Mouse (Mus musculus) midbrain, embryonic 10.5 days (tissue): ENCODE measurements at regions not wholly inside any gene's neighbourhood (a gene's known extent, or its start where the extent isn't known, plus 50 kb on each side); places are given as distances from the start of the nearest gene placed in this dataset.

Experiments
- DNase-seq: peaks from one replicate; pipeline ENCODE4 v3.0.0-alpha.2; 2017; ENCODE audit warnings: low spot score
- H3K27ac ChIP-seq: fragments of 300-500 bp; sonication (generic); replicated peaks from 2 replicates; pipeline ENCODE4 v1.5.1; 2016; ENCODE audit warnings: mild to moderate bottlenecking
- H3K27me3 ChIP-seq: fragments of 300-500 bp; sonication (generic); 2 replicates; pipeline ENCODE4 v1.6.1; 2016; ENCODE audit warnings: low read depth, mild to moderate bottlenecking; ENCODE audit not compliant: poor library complexity, severe bottlenecking
- H3K36me3 ChIP-seq: fragments of 300-500 bp; sonication (generic); 2 replicates; pipeline ENCODE4 v1.6.1; 2016; ENCODE audit warnings: mild to moderate bottlenecking, moderate library complexity
- H3K4me1 ChIP-seq: fragments of 300-500 bp; sonication (generic); 2 replicates; pipeline ENCODE4 v1.6.1; 2016
- H3K4me3 ChIP-seq: fragments of 300-500 bp; sonication (generic); 2 replicates; pipeline ENCODE4 v1.5.1; 2016; ENCODE audit warnings: mild to moderate bottlenecking, moderate library complexity
- H3K9me3 ChIP-seq: fragments of 300-500 bp; sonication (generic); replicated peaks from 2 replicates; pipeline ENCODE4 v1.6.1; 2016; ENCODE audit warnings: mild to moderate bottlenecking
- WGBS: fragments of 180-500 bp; shearing (Covaris S2); methylation state at CpG from one replicate; pipeline ENCODE4 v1.1.7; 2016; 5-methylcytosine and 5-hydroxymethylcytosine counted together

DNA sequence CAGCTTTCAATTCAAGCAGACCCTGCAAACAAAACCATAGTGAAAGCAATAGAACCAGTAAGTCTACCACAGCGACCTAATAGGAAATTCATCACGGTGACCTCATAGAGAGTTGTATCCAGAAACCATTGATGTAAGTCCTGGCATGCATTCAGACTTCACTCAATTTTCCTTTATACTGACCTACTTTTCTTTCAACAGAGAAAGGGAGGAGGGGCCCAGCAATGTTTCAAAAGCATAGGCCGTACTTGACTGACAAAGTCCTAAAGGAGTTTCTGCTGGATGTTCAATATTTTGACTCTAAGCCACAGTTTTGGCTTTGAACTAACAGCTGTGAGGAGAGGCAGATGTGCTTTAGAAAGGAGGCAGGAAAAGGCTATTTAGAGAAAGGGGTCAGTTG is 88.4 kb downstream of the AI593442 start:
- no peak for DNase-seq
- WGBS, result 79% methylated on average over 3 of the region's 3 CpGs
- H3K4me3 ChIP-seq, result no peak overlapping the region
- H3K4me1 ChIP-seq, result no peaks in the 10 kb centered on the region
- H3K27ac ChIP-seq, result no peak overlapping the region
- no peaks in the 10 kb centered on the region for H3K9me3 ChIP-seq
- no peaks in the 10 kb centered on the region for H3K36me3 ChIP-seq
- H3K27me3 ChIP-seq, result no peaks in the 10 kb centered on the region

DNA sequence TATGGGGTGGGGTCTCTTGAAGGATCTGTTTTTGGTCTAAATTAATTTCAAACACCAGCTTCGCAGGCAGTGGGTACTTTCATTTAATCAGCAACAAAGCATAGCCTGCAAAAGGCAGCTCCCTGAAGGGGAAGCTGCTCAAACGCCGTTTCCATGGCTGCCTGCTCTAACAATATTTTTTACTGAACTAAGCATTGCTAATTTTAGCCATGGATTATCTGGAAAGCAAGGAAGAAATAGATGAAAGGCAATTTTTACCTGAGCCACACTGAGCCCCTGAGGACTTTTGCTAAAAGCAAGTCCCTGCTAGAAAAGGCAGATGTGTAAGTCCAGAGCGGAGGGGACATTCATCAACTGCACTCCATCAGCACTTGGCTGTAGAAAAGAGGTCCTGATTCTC is 105.5 kb downstream of the AI593442 start:
- H3K36me3 ChIP-seq, result no peaks in the 10 kb centered on the region
- no peak overlapping the region for H3K4me3 ChIP-seq
- no peaks in the 10 kb centered on the region for H3K27me3 ChIP-seq
- H3K27ac ChIP-seq, result no peak overlapping the region
- 0 out of 2 replicates have a peak, but pooled peaks cover 2% of the 10 kb centered on the region for H3K4me1 ChIP-seq
- no peak for DNase-seq
- WGBS, result 91% methylated on average over 4 of the region's 4 CpGs
- no peaks in the 10 kb centered on the region for H3K9me3 ChIP-seq

DNA sequence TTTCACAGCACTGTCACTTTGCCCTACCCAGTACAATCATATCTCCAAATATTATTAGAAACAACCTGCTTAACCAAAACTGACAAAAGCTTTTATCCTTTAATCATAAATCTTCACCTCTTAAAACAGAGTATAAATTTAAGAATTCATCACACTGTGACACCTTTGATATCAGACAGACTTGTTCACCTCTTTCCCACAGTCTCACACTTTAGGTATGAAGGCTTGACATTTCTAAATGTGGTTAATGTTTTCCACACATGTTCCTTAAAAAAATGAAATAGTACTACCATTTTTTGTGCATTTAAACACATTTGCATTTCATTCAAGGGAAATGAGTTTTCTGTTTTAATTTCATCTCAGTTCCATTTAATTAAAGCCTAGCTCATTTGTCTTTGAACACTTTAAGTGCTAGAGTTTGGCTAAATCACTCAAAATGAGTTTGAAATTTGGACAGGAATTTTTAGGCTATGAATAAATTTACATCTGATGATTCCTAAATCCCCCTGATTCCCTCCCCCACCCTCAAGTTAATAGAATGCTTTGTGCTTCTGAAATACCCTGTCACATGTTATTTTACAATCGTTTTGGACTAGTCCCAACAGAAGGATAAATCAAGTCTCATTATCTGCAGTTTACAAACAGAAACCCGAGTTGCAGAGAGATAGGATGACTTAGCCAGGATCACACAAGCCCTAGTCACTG is 127.9 kb downstream of the AI593442 start:
- 70% methylated on average over 2 of the region's 2 CpGs for WGBS
- no peaks in the 10 kb centered on the region for H3K27me3 ChIP-seq
- H3K4me3 ChIP-seq, result no peak overlapping the region
- H3K27ac ChIP-seq, result no peak overlapping the region
- DNase-seq, result no peak
- no peaks in the 10 kb centered on the region for H3K36me3 ChIP-seq
- no peaks in the 10 kb centered on the region for H3K4me1 ChIP-seq
- H3K9me3 ChIP-seq, result no peaks in the 10 kb centered on the region

GRCm38 (mm10) chr9:52546071-52546470 is 133.5 kb downstream of the AI593442 start:
- Histone ChIP-seq H3K9me3 (no peaks in the 10 kb centered on the region), H3K27ac (no peak overlapping the region), H3K4me3 (no peak overlapping the region), H3K4me1 (no peaks in the 10 kb centered on the region), H3K27me3 (no peaks in the 10 kb centered on the region), H3K36me3 (no peaks in the 10 kb centered on the region)
- DNase-seq, result no peak
- WGBS, result 84% methylated on average over 2 of the region's 2 CpGs

DNA sequence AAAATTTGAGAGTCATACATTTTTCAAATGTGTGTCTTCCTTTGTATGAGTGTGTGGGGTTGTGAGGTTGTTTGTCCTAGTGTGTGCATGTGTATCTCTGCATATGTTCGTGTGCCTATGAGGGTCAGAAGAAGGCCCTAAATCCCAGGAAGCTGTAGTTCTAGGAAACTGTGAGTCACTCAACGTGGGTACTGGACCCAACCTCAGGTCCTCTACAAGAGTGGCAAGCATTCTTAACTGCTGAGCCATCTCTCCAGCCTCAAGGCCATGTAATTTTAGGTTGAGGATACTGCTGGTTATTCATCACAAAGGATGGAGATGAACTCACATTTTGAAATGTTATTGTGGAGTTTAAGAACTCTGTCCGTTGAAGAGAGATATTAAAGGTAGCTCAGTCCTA is 140.5 kb downstream of the AI593442 start:
- Histone ChIP-seq H3K36me3 (no peaks in the 10 kb centered on the region), H3K4me3 (no peak overlapping the region), H3K9me3 (no peaks in the 10 kb centered on the region), H3K4me1 (no peaks in the 10 kb centered on the region), H3K27me3 (no peaks in the 10 kb centered on the region), H3K27ac (no peak overlapping the region)
- no peak for DNase-seq
- 83% methylated on average over 3 of the region's 3 CpGs for WGBS

DNA sequence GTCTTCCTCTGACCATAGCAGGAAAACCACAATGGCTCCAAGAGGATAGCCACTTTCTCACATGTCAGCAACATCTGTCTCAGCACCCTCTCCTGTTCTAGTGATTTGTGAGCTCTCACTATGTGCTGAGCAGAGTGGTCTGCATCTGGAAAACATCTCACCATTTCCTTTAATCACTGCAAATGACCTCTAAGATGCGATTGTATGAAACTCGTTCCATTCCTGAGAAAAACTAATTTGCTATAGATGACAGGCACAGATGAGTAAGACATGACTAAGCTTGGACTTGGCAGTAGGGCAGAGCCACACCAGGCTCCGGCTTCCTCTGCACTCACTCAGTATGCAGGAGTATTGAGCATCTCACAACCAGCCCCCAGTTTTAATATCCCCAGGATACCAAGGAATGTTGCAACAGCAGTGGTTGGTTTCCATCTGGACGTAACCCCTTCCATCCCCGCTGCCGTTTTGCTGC is 150.1 kb downstream of the AI593442 start:
- no peak for DNase-seq
- no peaks in the 10 kb centered on the region for H3K9me3 ChIP-seq
- 90% methylated on average over 6 of the region's 6 CpGs for WGBS
- H3K4me3 ChIP-seq, result no peak overlapping the region
- no peaks in the 10 kb centered on the region for H3K36me3 ChIP-seq
- H3K27me3 ChIP-seq, result no peaks in the 10 kb centered on the region
- no peak overlapping the region for H3K27ac ChIP-seq
- no peaks in the 10 kb centered on the region for H3K4me1 ChIP-seq

DNA sequence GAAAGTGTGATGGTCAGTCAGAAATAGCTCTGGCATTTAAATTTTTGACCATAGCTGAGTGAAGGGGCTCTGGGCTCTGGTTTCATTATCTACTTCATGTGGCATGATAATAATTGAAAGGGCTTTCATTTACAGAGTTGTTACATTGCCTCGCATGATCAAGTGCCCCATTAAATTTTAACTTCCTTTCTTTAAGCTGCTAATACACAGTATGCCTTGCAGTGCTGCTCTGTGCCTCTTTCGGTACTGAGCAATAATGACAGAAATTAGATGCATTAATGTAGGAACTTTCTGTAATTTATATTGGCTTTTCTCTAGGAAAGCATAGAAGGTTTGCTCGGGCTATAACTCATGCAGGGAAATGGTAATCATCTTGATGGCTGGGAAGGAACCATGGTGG is 179.1 kb downstream of the AI593442 start:
- Histone ChIP-seq H3K4me3 (no peak overlapping the region), H3K4me1 (no peaks in the 10 kb centered on the region), H3K36me3 (no peaks in the 10 kb centered on the region), H3K27ac (no peak overlapping the region), H3K27me3 (no peaks in the 10 kb centered on the region), H3K9me3 (no peaks in the 10 kb centered on the region)
- 92% methylated on average over 3 of the region's 3 CpGs for WGBS
- DNase-seq, result no peak

DNA sequence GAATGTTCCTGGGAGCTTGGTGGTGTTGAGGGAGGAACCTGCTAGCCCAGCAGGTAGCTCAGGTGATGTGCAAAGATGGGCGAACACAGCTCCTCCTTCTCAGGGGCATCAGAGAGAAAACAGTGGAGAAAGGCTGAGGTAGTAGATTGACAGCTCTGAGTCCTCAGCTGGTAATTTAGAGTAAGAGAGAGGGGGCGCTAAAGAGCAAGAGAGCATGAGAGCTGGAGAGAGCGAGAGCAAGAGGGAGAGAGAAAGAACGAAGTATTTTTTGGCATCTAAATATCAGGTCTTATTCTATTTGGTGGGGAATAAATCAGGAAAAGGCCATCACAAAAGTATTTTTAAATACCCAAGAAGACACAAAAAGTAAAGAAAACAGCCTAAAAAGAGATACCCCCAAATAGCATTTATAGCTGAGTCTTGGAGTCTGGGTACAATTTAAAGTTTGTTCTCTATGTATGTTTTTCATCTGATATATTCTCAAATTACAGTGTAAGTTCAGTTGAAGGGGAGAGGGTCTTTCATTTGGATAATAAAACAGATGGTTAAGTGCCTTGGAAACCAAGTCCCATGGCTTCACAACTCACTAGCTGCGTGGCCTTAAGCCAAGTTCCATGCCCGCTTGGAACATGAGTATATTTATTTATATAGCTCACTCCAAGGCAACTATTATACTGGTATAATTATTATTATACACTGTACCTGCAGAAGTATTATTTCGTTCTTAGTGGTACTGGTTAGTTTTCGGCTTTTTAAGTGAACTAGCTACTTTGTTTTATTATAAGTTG is 183.9 kb downstream of the AI593442 start:
- Histone ChIP-seq H3K4me3 (no peak overlapping the region), H3K9me3 (no peaks in the 10 kb centered on the region), H3K36me3 (no peaks in the 10 kb centered on the region), H3K27ac (no peak overlapping the region), H3K27me3 (no peaks in the 10 kb centered on the region), H3K4me1 (no peaks in the 10 kb centered on the region)
- WGBS, result 67% methylated on average over 8 of the region's 8 CpGs
- no peak for DNase-seq

- Histone ChIP-seq H3K36me3 (no peaks in the 10 kb centered on the region), H3K9me3 (no peaks in the 10 kb centered on the region), H3K4me3 (no peak overlapping the region), H3K27ac (no peak overlapping the region), H3K4me1 (no peaks in the 10 kb centered on the region), H3K27me3 (no peaks in the 10 kb centered on the region)
- WGBS, result 64% methylated on average over 2 of the region's 2 CpGs
- no peak for DNase-seq
Observed at GRCm38 (mm10) chr9:52492947-52493505, 186.6 kb downstream of the AI593442 start.

GRCm38 (mm10) chr9:52473555-52474196 is 205.9 kb downstream of the AI593442 start:
- no peaks in the 10 kb centered on the region for H3K27me3 ChIP-seq
- H3K4me3 ChIP-seq, result no peak overlapping the region
- DNase-seq, result no peak
- WGBS, result 83% methylated on average over 11 of the region's 11 CpGs
- H3K27ac ChIP-seq, result no peak overlapping the region
- no peaks in the 10 kb centered on the region for H3K4me1 ChIP-seq
- no peaks in the 10 kb centered on the region for H3K9me3 ChIP-seq
- no peaks in the 10 kb centered on the region for H3K36me3 ChIP-seq

DNA sequence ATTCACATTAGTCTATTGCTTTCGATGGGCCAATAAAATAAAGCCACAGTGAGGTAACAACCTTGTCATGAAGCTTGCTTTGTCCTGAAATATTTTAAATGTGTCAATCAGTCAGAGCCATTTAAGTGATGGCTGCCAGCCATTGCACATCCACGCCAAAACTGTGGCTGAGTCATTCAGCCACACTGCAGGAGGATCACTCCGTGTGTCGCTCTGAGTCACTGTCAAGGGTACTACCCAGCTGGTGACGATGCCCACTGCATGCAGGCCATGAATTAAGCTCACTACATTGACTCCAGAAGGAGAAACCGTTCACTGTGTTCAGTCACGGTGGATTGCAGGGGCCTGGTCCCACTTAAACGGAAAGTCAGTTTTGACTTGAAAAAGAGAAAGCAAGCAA is 206.7 kb downstream of the AI593442 start:
- Histone ChIP-seq H3K36me3 (no peaks in the 10 kb centered on the region), H3K27me3 (no peaks in the 10 kb centered on the region), H3K4me3 (no peak overlapping the region), H3K27ac (no peak overlapping the region), H3K9me3 (no peaks in the 10 kb centered on the region), H3K4me1 (no peaks in the 10 kb centered on the region)
- no peak for DNase-seq
- 86% methylated on average over 8 of the region's 8 CpGs for WGBS

DNA sequence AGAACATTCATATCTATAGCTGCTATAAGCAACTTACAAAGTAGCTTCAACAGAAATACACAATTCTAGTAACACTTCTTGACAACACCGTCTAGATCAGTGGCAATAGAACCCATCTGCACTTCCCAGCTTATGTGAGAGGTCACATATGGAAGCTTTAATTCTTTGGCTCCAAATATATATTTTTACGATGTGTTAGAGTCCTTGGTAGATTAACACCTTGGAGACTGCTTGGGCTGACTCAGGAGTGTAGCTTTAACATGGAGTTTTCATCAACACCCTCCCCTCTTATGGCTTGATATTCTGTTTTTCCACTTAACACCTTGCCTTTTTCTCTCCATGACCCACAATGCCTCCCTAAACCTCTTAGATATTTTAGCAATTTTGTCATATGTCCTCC is 221.1 kb downstream of the AI593442 start:
- H3K27ac ChIP-seq, result no peak overlapping the region
- DNase-seq, result no peak
- no peaks in the 10 kb centered on the region for H3K9me3 ChIP-seq
- H3K4me1 ChIP-seq, result no peaks in the 10 kb centered on the region
- H3K27me3 ChIP-seq, result no peaks in the 10 kb centered on the region
- H3K36me3 ChIP-seq, result no peaks in the 10 kb centered on the region
- no peak overlapping the region for H3K4me3 ChIP-seq
- WGBS, result 89% methylated on average over 2 of the region's 2 CpGs

- no peak for DNase-seq
- no peaks in the 10 kb centered on the region for H3K9me3 ChIP-seq
- 87% methylated on average over 2 of the region's 2 CpGs for WGBS
- H3K27ac ChIP-seq, result no peak overlapping the region
- no peaks in the 10 kb centered on the region for H3K27me3 ChIP-seq
- no peaks in the 10 kb centered on the region for H3K36me3 ChIP-seq
- H3K4me3 ChIP-seq, result no peak overlapping the region
- no peaks in the 10 kb centered on the region for H3K4me1 ChIP-seq
Observed at GRCm38 (mm10) chr9:52454445-52454844, 225.1 kb downstream of the AI593442 start.
